Mouse (Mus musculus) lung, embryonic 16.5 days (tissue): ENCODE data around the gene Sptbn1. TPM values are rescaled to one million over a fixed set of nuclear protein-coding genes. Genes with fewer than 3 reads are reported as not detected.
A peak's percentile ranks its signal among the peaks of the same experiment; 100 is the strongest.

Experiments used
- ATAC-seq: fragments of 200-750 bp; cut with Nextera tagmentation; 2 replicates; pipeline ENCODE4 v1.8.0; 2017; ENCODE audit warnings: low read depth, mild to moderate bottlenecking, moderate library complexity
- H3K27ac ChIP-seq: fragments of 300-500 bp; sonication (generic); 2 replicates; pipeline ENCODE4 v1.5.1; 2014; ENCODE audit warnings: mild to moderate bottlenecking, control low read depth, low read length
- H3K27me3 ChIP-seq: fragments of 300-500 bp; sonication (generic); 2 replicates; pipeline ENCODE4 v1.6.1; 2014; ENCODE audit warnings: low read depth, low read length, mixed read lengths; ENCODE audit not compliant: control insufficient read depth, insufficient read depth
- H3K36me3 ChIP-seq: fragments of 300-500 bp; sonication (generic); 2 replicates; pipeline ENCODE4 v1.6.1; 2014; ENCODE audit warnings: low read length; ENCODE audit not compliant: control insufficient read depth, insufficient read depth
- H3K4me1 ChIP-seq: fragments of 300-500 bp; sonication (generic); replicated peaks from 2 replicates; pipeline ENCODE4 v1.6.1; 2014; ENCODE audit warnings: low read length, mixed read lengths; ENCODE audit not compliant: control insufficient read depth, insufficient read depth
- H3K4me2 ChIP-seq: fragments of 300-500 bp; sonication (generic); 2 replicates; pipeline ENCODE4 v1.6.1; 2014; ENCODE audit warnings: low read depth, low read length, control low read depth
- H3K4me3 ChIP-seq: fragments of 300-500 bp; sonication (generic); 2 replicates; pipeline ENCODE4 v1.5.1; 2014; ENCODE audit warnings: mild to moderate bottlenecking, low read length, control low read depth
- H3K9ac ChIP-seq: fragments of 300-500 bp; sonication (generic); 2 replicates; pipeline ENCODE4 v1.6.1; 2014; ENCODE audit warnings: low read length, control low read depth
- H3K9me3 ChIP-seq: fragments of 300-500 bp; sonication (generic); 2 replicates; pipeline ENCODE4 v1.6.1; 2016; ENCODE audit warnings: low read length; ENCODE audit not compliant: control insufficient read depth
- WGBS: fragments of 180-500 bp; shearing (Covaris S2); extraction: QIAGEN DNeasy Blood & Tissue Kit; methylation state at CpG from one replicate; pipeline ENCODE4 v1.1.7; 2014; 5-methylcytosine and 5-hydroxymethylcytosine counted together
- polyA plus RNA-seq: library from polyadenylated mRNA; unstranded; fragments of >200 nt; fragmentation: Nextera tagmentation; extraction: Ambion mirVana; gene quantifications from 2 replicates; pipeline ENCODE4 v1.2.1, GENCODE M21; 2015

Gene Sptbn1
- polyA plus RNA-seq, 1 experiment from 2014 or later = 169 TPM

GRCm38 (mm10) chr11:30211141-30211540 lies 56.8 kb downstream of the Sptbn1 start:
- Histone ChIP-seq H3K4me3 (no peak overlapping the region), H3K36me3 (peaks cover 13% of the 10 kb centered on the region), H3K27ac (no peak overlapping the region), H3K9me3 (no peaks in the 10 kb centered on the region), H3K9ac (no peak overlapping the region), H3K4me2 (no peak overlapping the region), H3K27me3 (no peaks in the 10 kb centered on the region), H3K4me1 (peaks cover 16% of the 10 kb centered on the region)
- ATAC-seq = no peak
- WGBS = 41% methylated on average over 3 of the region's 3 CpGs

- Histone ChIP-seq H3K27me3 (no peaks in the 10 kb centered on the region), H3K9me3 (no peaks in the 10 kb centered on the region), H3K9ac (no peak overlapping the region), H3K4me1 (peaks cover 16% of the 10 kb centered on the region), H3K4me3 (no peak overlapping the region), H3K36me3 (peaks cover 11% of the 10 kb centered on the region), H3K27ac (no peak overlapping the region), H3K4me2 (no peak overlapping the region)
- 78% methylated on average over 6 of the region's 6 CpGs for WGBS
- no peak for ATAC-seq
Observed at GRCm38 (mm10) chr11:30210100-30210811, 57.7 kb downstream of the Sptbn1 start.

GRCm38 (mm10) chr11:30209495-30209894 lies 58.5 kb downstream of the Sptbn1 start:
- Histone ChIP-seq H3K4me1 (peaks cover 20% of the 10 kb centered on the region), H3K36me3 (peaks cover 6% of the 10 kb centered on the region; the same call in 1 of the 2 replicates), H3K4me3 (no peak overlapping the region), H3K4me2 (no peak overlapping the region), H3K27me3 (no peaks in the 10 kb centered on the region), H3K9ac (no peak overlapping the region), H3K27ac (no peak overlapping the region), H3K9me3 (no peaks in the 10 kb centered on the region)
- ATAC-seq = peak; percentile 68
- 6% methylated on average over 4 of the region's 4 CpGs for WGBS

GRCm38 (mm10) chr11:30204398-30204797 lies 63.6 kb downstream of the Sptbn1 start:
- peak; percentile 75; the same call in 1 of the 2 replicates for ATAC-seq

GRCm38 (mm10) chr11:30200391-30200790 lies 67.6 kb downstream of the Sptbn1 start:
- Histone ChIP-seq H3K27me3 (no peaks in the 10 kb centered on the region), H3K4me3 (no peak overlapping the region), H3K4me1 (peaks cover 38% of the 10 kb centered on the region), H3K27ac (no peak overlapping the region), H3K9ac (no peak overlapping the region), H3K4me2 (no peak overlapping the region), H3K36me3 (peaks cover 5% of the 10 kb centered on the region; the same call in 1 of the 2 replicates), H3K9me3 (no peaks in the 10 kb centered on the region)
- ATAC-seq = no peak

More at GRCm38 (mm10) chr11:30204398-30204797, 63.6 kb downstream of the Sptbn1 start:
- Histone ChIP-seq H3K4me1 (peaks cover 13% of the 10 kb centered on the region), H3K4me2 (no peak overlapping the region), H3K27me3 (no peaks in the 10 kb centered on the region), H3K4me3 (no peak overlapping the region), H3K27ac (no peak overlapping the region), H3K9ac (no peak overlapping the region), H3K36me3 (peaks cover 5% of the 10 kb centered on the region; the same call in 1 of the 2 replicates), H3K9me3 (no peaks in the 10 kb centered on the region)

- no peaks in the 10 kb centered on the region for H3K9me3 ChIP-seq
- peak; percentile 89 for ATAC-seq
- 2% methylated on average over 34 of the region's 34 CpGs for WGBS
- H3K27me3 ChIP-seq = no peaks in the 10 kb centered on the region
- H3K4me1 ChIP-seq = peaks cover 29% of the 10 kb centered on the region
- peak overlapping the region; percentile 49 for H3K4me3 ChIP-seq
- H3K4me2 ChIP-seq = peak overlapping the region; percentile 66
- H3K36me3 ChIP-seq = peaks cover 5% of the 10 kb centered on the region; the same call in 1 of the 2 replicates
- peak overlapping the region; percentile 65 for H3K9ac ChIP-seq
- H3K27ac ChIP-seq = peak overlapping the region; percentile 89
Observed at GRCm38 (mm10) chr11:30198091-30198675, 69.8 kb downstream of the Sptbn1 start.

- WGBS = 11% methylated on average over 21 of the region's 21 CpGs
- H3K9ac ChIP-seq = peak overlapping the region; percentile 65
- peak overlapping the region; percentile 49 for H3K4me3 ChIP-seq
- peaks cover 33% of the 10 kb centered on the region for H3K4me1 ChIP-seq
- no peaks in the 10 kb centered on the region for H3K9me3 ChIP-seq
- peaks cover 5% of the 10 kb centered on the region; the same call in 1 of the 2 replicates for H3K36me3 ChIP-seq
- peak overlapping the region; percentile 89 for H3K27ac ChIP-seq
- H3K4me2 ChIP-seq = peak overlapping the region; percentile 66
- no peaks in the 10 kb centered on the region for H3K27me3 ChIP-seq
- peak; percentile 81 for ATAC-seq
Observed at GRCm38 (mm10) chr11:30197564-30198090, 70.3 kb downstream of the Sptbn1 start.

GRCm38 (mm10) chr11:30196368-30197070 lies 71.5 kb downstream of the Sptbn1 start:
- ATAC-seq = no peak
- peak overlapping the region; percentile 66 for H3K4me2 ChIP-seq
- no peak overlapping the region for H3K27ac ChIP-seq
- no peaks in the 10 kb centered on the region for H3K36me3 ChIP-seq
- WGBS = 37% methylated on average over 4 of the region's 4 CpGs
- no peaks in the 10 kb centered on the region for H3K27me3 ChIP-seq
- H3K9me3 ChIP-seq = no peaks in the 10 kb centered on the region
- peak overlapping the region; percentile 49 for H3K4me3 ChIP-seq
- H3K4me1 ChIP-seq = peaks cover 40% of the 10 kb centered on the region
- no peak overlapping the region; the same call in 1 of the 2 replicates for H3K9ac ChIP-seq

- Histone ChIP-seq H3K4me2 (0 out of 2 replicates have a peak overlapping the region, but pooled peaks have one; percentile 66), H3K9me3 (no peaks in the 10 kb centered on the region), H3K27me3 (no peaks in the 10 kb centered on the region), H3K4me1 (peaks cover 44% of the 10 kb centered on the region), H3K36me3 (no peaks in the 10 kb centered on the region), H3K9ac (no peak overlapping the region), H3K4me3 (no peak overlapping the region), H3K27ac (peak overlapping the region; percentile 20; the same call in 1 of the 2 replicates)
- 48% methylated on average over 3 of the region's 3 CpGs for WGBS
- no peak for ATAC-seq
Observed at GRCm38 (mm10) chr11:30195756-30196155, 72.2 kb downstream of the Sptbn1 start.
